Mouse (Mus musculus): ENCODE results near the gene Cym. TPM values are rescaled to one million over a fixed set of nuclear protein-coding genes. Genes with fewer than 3 reads are reported as not detected.

The Cym gene
- polyA plus RNA-seq, 1 experiment from 2014 or later: 4.5 TPM

Other genes with a start within 250 kb of the Cym start
- gene Kcna3, start 185.6 kb downstream of the Cym start, polyA plus RNA-seq (2015; fragmentation: Nextera tagmentation; extraction: Ambion mirVana): 11.6 and 12.0 TPM in 2 replicates
- 1.7 and 2.1 TPM in 2 replicates for gene Kcna2, start 120.6 kb downstream of the Cym start, polyA plus RNA-seq (2015; fragmentation: Nextera tagmentation; extraction: Ambion mirVana)
- not detected in 2 replicates for gene Kcna10, start 38.7 kb downstream of the Cym start, polyA plus RNA-seq (2015; fragmentation: Nextera tagmentation; extraction: Ambion mirVana)
- 0.12 and 0.40 TPM in 2 replicates for gene A630076J17Rik, start 8.9 kb upstream of the Cym start, polyA plus RNA-seq (2015; fragmentation: Nextera tagmentation; extraction: Ambion mirVana)
- not detected in 2 replicates for gene Prok1, start 18.0 kb upstream of the Cym start, polyA plus RNA-seq (2015; fragmentation: Nextera tagmentation; extraction: Ambion mirVana)
- gene Lamtor5, start 57.1 kb upstream of the Cym start, polyA plus RNA-seq (2015; fragmentation: Nextera tagmentation; extraction: Ambion mirVana): 176 and 186 TPM in 2 replicates
- 2.5 and 2.6 TPM in 2 replicates for gene Slc16a4, start 69.5 kb upstream of the Cym start, polyA plus RNA-seq (2015; fragmentation: Nextera tagmentation; extraction: Ambion mirVana)
- gene Rbm15, start 111.9 kb upstream of the Cym start, polyA plus RNA-seq (2015; fragmentation: Nextera tagmentation; extraction: Ambion mirVana): 6.9 and 7.5 TPM in 2 replicates
- gene Kcnc4, start 237.8 kb upstream of the Cym start, polyA plus RNA-seq (2015; fragmentation: Nextera tagmentation; extraction: Ambion mirVana): 10.1 and 10.4 TPM in 2 replicates

Data from hindbrain, embryonic 15.5 days (tissue).